ENCODE assay signal across 8 mouse cellular contexts in genomic region chr10:20915623-20916045, GRCm38 (mm10). TPM values are rescaled to one million over a fixed set of nuclear protein-coding genes. Genes with fewer than 3 reads are reported as not detected.
DNase-seq lines count a peak whose midpoint lies in the region; ATAC-seq and TF ChIP-seq lines count a peak whose summit lies in the region.

No protein-coding gene starts in this region.

- H3K9ac ChIP-seq in hindbrain, embryonic 16.5 days (ENCODE audit: low read depth, low read length): no peak overlapping the region

- H3K4me2 ChIP-seq in hindbrain, embryonic 16.5 days (ENCODE audit: low read length): no peak overlapping the region

- no peaks in the 10 kb centered on the region for H3K27me3 ChIP-seq in hindbrain, embryonic 10.5 days (ENCODE audit: insufficient read depth, poor library complexity, severe bottlenecking)
- H3K27me3 ChIP-seq in hindbrain, embryonic 16.5 days (replicated peaks; ENCODE audit: control insufficient read depth, insufficient read depth, low read length): no peaks in the 10 kb centered on the region
- no peaks in the 10 kb centered on the region for H3K27me3 ChIP-seq in C2C12 (ENCODE audit: control insufficient read depth, insufficient read depth, insufficient read length)

- H3K4me1 ChIP-seq in hindbrain, embryonic 10.5 days (replicated peaks): no peaks in the 10 kb centered on the region
- H3K4me1 ChIP-seq in hindbrain, embryonic 16.5 days (ENCODE audit: control insufficient read depth, insufficient read depth, low read depth, low read length): no peaks in the 10 kb centered on the region

- WGBS in hindbrain, embryonic 10.5 days: 76% methylated on average over 7 of the region's 7 CpGs
- WGBS in hindbrain, embryonic 16.5 days: 77% methylated on average over 7 of the region's 7 CpGs
- WGBS in large intestine, adult 2 months: 62% methylated on average over 7 of the region's 7 CpGs

- H3K79me2 ChIP-seq in C2C12 (ENCODE audit: control insufficient read depth, insufficient read depth): no peaks in the 10 kb centered on the region

- TF ChIP-seq CTCF in C2C12 (IDR thresholded peaks at IDR 0.05; ENCODE audit: control insufficient read depth, insufficient read depth, insufficient read length): no peak

- H3K9me3 ChIP-seq in hindbrain, embryonic 10.5 days: no peaks in the 10 kb centered on the region
- no peaks in the 10 kb centered on the region for H3K9me3 ChIP-seq in hindbrain, embryonic 16.5 days (ENCODE audit: control insufficient read depth, low read length)

- H3ac ChIP-seq in C2C12 (ENCODE audit: control insufficient read depth, insufficient read length, low read depth): no peak overlapping the region

- no peak overlapping the region for H3K27ac ChIP-seq in hindbrain, embryonic 10.5 days
- H3K27ac ChIP-seq in hindbrain, embryonic 16.5 days (ENCODE audit: low read depth, low read length): no peak overlapping the region

- peak; percentile 29 for DNase-seq in hindbrain, embryonic 10.5 days (ENCODE audit: low spot score)
- DNase-seq in adipocyte (ENCODE audit: low spot score): peak; percentile 55
- DNase-seq in embryo, embryonic 10 days (ENCODE audit: low spot score): peak; percentile 59
- peak; percentile 8 for DNase-seq in large intestine, adult 2 months (ENCODE audit: low read depth, low spot score)
- peak; percentile 30 to 52 for DNase-seq in thymus, postnatal 36 days

- H3K4me3 ChIP-seq in hindbrain, embryonic 10.5 days: no peak overlapping the region
- H3K4me3 ChIP-seq in hindbrain, embryonic 16.5 days (ENCODE audit: low read length): no peak overlapping the region
- H3K4me3 ChIP-seq in C2C12 (ENCODE audit: insufficient read depth, poor library complexity, severe bottlenecking): no peak overlapping the region

- no peaks in the 10 kb centered on the region for H3K79me3 ChIP-seq in C2C12 (ENCODE audit: low read depth)

- ATAC-seq in hindbrain, embryonic 16.5 days: no peak
- peak; percentile 70; the same call in 1 of the 2 replicates for ATAC-seq in monocyte, adult 5-6 weeks (replicated peaks; ENCODE audit: insufficient number of reproducible peaks, low FRiP score, low TSS enrichment, poor library complexity, severe bottlenecking)

- H3K36me3 ChIP-seq in hindbrain, embryonic 10.5 days: no peaks in the 10 kb centered on the region
- H3K36me3 ChIP-seq in hindbrain, embryonic 16.5 days (ENCODE audit: control insufficient read depth, insufficient read depth, low read length): no peaks in the 10 kb centered on the region
- H3K36me3 ChIP-seq in C2C12 (ENCODE audit: control insufficient read depth, insufficient read depth): no peaks in the 10 kb centered on the region

TF ChIP-seq in C2C12, 6 proteins besides CTCF, POLR2A, EP300 and RAD21:
- TF ChIP-seq MYOD1 (IDR thresholded peaks at IDR 0.05; ENCODE audit: control insufficient read depth, insufficient read length, low read depth): no peak
- peak; percentile 88 for TF ChIP-seq USF1 (IDR thresholded peaks at IDR 0.05; ENCODE audit: low read depth)
- TF ChIP-seq MYOG (IDR thresholded peaks at IDR 0.05; ENCODE audit: control insufficient read depth, extremely low read depth, insufficient read length): no peak
- no peak for TF ChIP-seq FOSL1 (IDR thresholded peaks at IDR 0.05; ENCODE audit: insufficient read depth, low read length, poor library complexity, severe bottlenecking)
- TF ChIP-seq MAX (IDR thresholded peaks at IDR 0.05): no peak
- no peak for TF ChIP-seq CEBPB (IDR thresholded peaks at IDR 0.05; ENCODE audit: low read depth)

RNA-seq across cellular contexts. Expression of gene Ahi1, which starts 36.7 kb away (rescaled TPM):
- 16.0 and 16.1 TPM in 2 replicates for polyA plus RNA-seq in hindbrain, embryonic 10.5 days (2016; fragmentation: Nextera tagmentation; extraction: Ambion mirVana)
- polyA plus RNA-seq in hindbrain, embryonic 16.5 days (2015; fragmentation: Nextera tagmentation; extraction: Ambion mirVana): 122 and 123 TPM in 2 replicates
- 4.0 TPM for polyA plus RNA-seq in C2C12 (2012; fragmentation: generic; extraction: Trizol)
- polyA plus RNA-seq in large intestine, adult 2 months (2012; rRNA removed): 1.2 TPM in 2 replicates
- total RNA-seq in monocyte, adult 5-6 weeks (2017): 2.3 to 7.2 TPM (median 5.8 TPM) in 3 replicates

Comparison
In these comparisons a context has a peak if more than half of its experiments do, and no peak if none do; other contexts are left out.
1. DNase-seq: peak in every context shown above with its lines; median percentile 59 in embryo, embryonic 10 days; 55 in adipocyte; 41 in thymus, postnatal 36 days; 29 in hindbrain, embryonic 10.5 days; 8 in large intestine, adult 2 months.